In the genomic region with DNA sequence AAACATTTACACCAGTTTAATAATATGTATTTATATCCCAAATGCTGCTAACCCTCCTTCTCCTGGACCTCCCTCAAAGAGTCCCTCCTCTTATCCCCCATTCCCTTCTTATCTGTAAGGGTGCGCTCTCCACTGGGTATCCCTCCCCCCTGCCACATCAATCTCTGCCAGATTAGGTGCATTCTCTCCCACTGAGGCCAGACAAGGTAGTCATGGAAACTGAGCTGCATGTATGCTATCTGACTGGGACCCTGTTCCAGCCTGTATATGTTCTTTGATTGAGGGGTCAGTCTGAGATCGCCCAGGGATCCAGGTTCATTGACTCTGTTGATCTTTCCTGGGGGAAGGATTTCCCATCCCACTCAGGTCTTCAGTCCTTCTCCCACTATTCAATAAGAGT, we compare ENCODE assay signal across 19 mouse cellular contexts.
DNase-seq lines count a peak whose midpoint lies in the region; ATAC-seq and TF ChIP-seq lines count a peak whose summit lies in the region.
"Had no signal": no experiment of that assay in that cellular context is flagged by ENCODE, and none has a peak within 500 bp of the region (broad histone marks: within the 10 kb centered on the region; RNA-seq: fewer than 3 reads in every experiment).

No protein-coding gene starts in this region.

- no peaks in the 10 kb centered on the region for H3K36me3 ChIP-seq in hindbrain, embryonic 12.5 days
- no peaks in the 10 kb centered on the region for H3K36me3 ChIP-seq in hindbrain, embryonic 16.5 days (ENCODE audit: control insufficient read depth, insufficient read depth, low read length)
- H3K36me3 ChIP-seq in midbrain, embryonic 13.5 days = no peaks in the 10 kb centered on the region
- no peaks in the 10 kb centered on the region for H3K36me3 ChIP-seq in midbrain, postnatal 0 days (ENCODE audit: insufficient read depth, low read length)
- no peaks in the 10 kb centered on the region for H3K36me3 ChIP-seq in hindbrain, embryonic 14.5 days (replicated peaks; ENCODE audit: control insufficient read depth, insufficient read depth)
- H3K36me3 ChIP-seq: embryonic facial prominence, embryonic 12.5 days; forebrain, embryonic 12.5 days; heart, embryonic 12.5 days; hindbrain, embryonic 15.5 days had no signal

- no peak overlapping the region for H3K4me2 ChIP-seq in hindbrain, embryonic 12.5 days (replicated peaks)
- no peak overlapping the region for H3K4me2 ChIP-seq in hindbrain, embryonic 16.5 days (ENCODE audit: low read length)
- H3K4me2 ChIP-seq in midbrain, embryonic 13.5 days (replicated peaks) = no peak overlapping the region
- no peak overlapping the region for H3K4me2 ChIP-seq in midbrain, postnatal 0 days (ENCODE audit: low read depth, low read length, poor library complexity, severe bottlenecking)
- H3K4me2 ChIP-seq in hindbrain, embryonic 14.5 days (replicated peaks) = no peak overlapping the region
- H3K4me2 ChIP-seq: embryonic facial prominence, embryonic 12.5 days; forebrain, embryonic 12.5 days; heart, embryonic 12.5 days; hindbrain, embryonic 15.5 days had no signal

- no peak overlapping the region for H3K4me3 ChIP-seq in hindbrain, embryonic 12.5 days
- H3K4me3 ChIP-seq in hindbrain, embryonic 16.5 days (ENCODE audit: low read length) = no peak overlapping the region
- no peak overlapping the region for H3K4me3 ChIP-seq in midbrain, embryonic 13.5 days (replicated peaks)
- no peak overlapping the region for H3K4me3 ChIP-seq in midbrain, postnatal 0 days (ENCODE audit: low read depth, low read length)
- H3K4me3 ChIP-seq in hindbrain, embryonic 14.5 days (replicated peaks; ENCODE audit: low read length) = no peak overlapping the region
- H3K4me3 ChIP-seq: embryonic facial prominence, embryonic 12.5 days; forebrain, embryonic 12.5 days; heart, embryonic 12.5 days; hindbrain, embryonic 15.5 days had no signal

- peak; percentile 1 for DNase-seq in embryo, embryonic 11 days
- DNase-seq in embryo, embryonic 10.5 days (ENCODE audit: low spot score) = no peak
- no peak for DNase-seq in midbrain, postnatal 0 days (ENCODE audit: low spot score)
- no peak for DNase-seq in hindbrain, embryonic 14.5 days (ENCODE audit: low spot score)
- DNase-seq: adrenal gland, postnatal 14 days; cerebellum, adult 11-12 months; cerebellum, adult 9-10 months; cerebellum, postnatal 25 days; forebrain, postnatal 0 days; gastrocnemius, postnatal 14 days had no signal

- no peak for TF ChIP-seq CTCF in midbrain, postnatal 0 days (IDR thresholded peaks at IDR 0.05)

- H3K27me3 ChIP-seq in hindbrain, embryonic 12.5 days = no peaks in the 10 kb centered on the region
- H3K27me3 ChIP-seq in hindbrain, embryonic 16.5 days (replicated peaks; ENCODE audit: control insufficient read depth, insufficient read depth, low read length) = no peaks in the 10 kb centered on the region
- no peaks in the 10 kb centered on the region for H3K27me3 ChIP-seq in midbrain, embryonic 13.5 days
- H3K27me3 ChIP-seq in midbrain, postnatal 0 days (ENCODE audit: insufficient read depth, low read length) = no peaks in the 10 kb centered on the region
- no peaks in the 10 kb centered on the region for H3K27me3 ChIP-seq in hindbrain, embryonic 14.5 days (ENCODE audit: control insufficient read depth, insufficient read depth, low read length)
- H3K27me3 ChIP-seq: embryonic facial prominence, embryonic 12.5 days; forebrain, embryonic 12.5 days; heart, embryonic 12.5 days; hindbrain, embryonic 15.5 days; Patski had no signal

- no peaks in the 10 kb centered on the region for H3K4me1 ChIP-seq in hindbrain, embryonic 12.5 days
- no peaks in the 10 kb centered on the region for H3K4me1 ChIP-seq in hindbrain, embryonic 16.5 days (ENCODE audit: control insufficient read depth, insufficient read depth, low read depth, low read length)
- no peaks in the 10 kb centered on the region for H3K4me1 ChIP-seq in midbrain, embryonic 13.5 days (replicated peaks)
- no peaks in the 10 kb centered on the region for H3K4me1 ChIP-seq in midbrain, postnatal 0 days (ENCODE audit: insufficient read depth, low read length)
- H3K4me1 ChIP-seq in hindbrain, embryonic 14.5 days (replicated peaks; ENCODE audit: control insufficient read depth, insufficient read depth, low read length) = no peaks in the 10 kb centered on the region
- H3K4me1 ChIP-seq: embryonic facial prominence, embryonic 12.5 days; forebrain, embryonic 12.5 days; heart, embryonic 12.5 days; hindbrain, embryonic 15.5 days had no signal

- no peak overlapping the region for H3K9ac ChIP-seq in hindbrain, embryonic 12.5 days
- no peak overlapping the region for H3K9ac ChIP-seq in hindbrain, embryonic 16.5 days (ENCODE audit: low read depth, low read length)
- H3K9ac ChIP-seq in midbrain, embryonic 13.5 days (replicated peaks) = no peak overlapping the region
- H3K9ac ChIP-seq in midbrain, postnatal 0 days (replicated peaks; ENCODE audit: low read length, poor library complexity, severe bottlenecking) = no peak overlapping the region
- H3K9ac ChIP-seq in hindbrain, embryonic 14.5 days = no peak overlapping the region
- H3K9ac ChIP-seq: embryonic facial prominence, embryonic 12.5 days; forebrain, embryonic 12.5 days; forebrain, postnatal 0 days; heart, embryonic 12.5 days; hindbrain, embryonic 15.5 days had no signal

- H3K27ac ChIP-seq in hindbrain, embryonic 12.5 days = no peak overlapping the region
- H3K27ac ChIP-seq in hindbrain, embryonic 16.5 days (ENCODE audit: low read depth, low read length) = no peak overlapping the region
- H3K27ac ChIP-seq in midbrain, embryonic 13.5 days = no peak overlapping the region
- H3K27ac ChIP-seq in midbrain, postnatal 0 days (ENCODE audit: low read depth, low read length) = no peak overlapping the region
- H3K27ac ChIP-seq in hindbrain, embryonic 14.5 days = no peak overlapping the region
- H3K27ac ChIP-seq: embryonic facial prominence, embryonic 12.5 days; forebrain, embryonic 12.5 days; hindbrain, embryonic 15.5 days had no signal

- WGBS in hindbrain, embryonic 12.5 days = 50% methylated on average over 2 of the region's 2 CpGs
- WGBS in hindbrain, embryonic 16.5 days = 40% methylated on average over 2 of the region's 2 CpGs
- WGBS in midbrain, embryonic 13.5 days = 54% methylated on average over 2 of the region's 2 CpGs
- WGBS in midbrain, postnatal 0 days = 44% methylated on average over 2 of the region's 2 CpGs
- 36% methylated on average over 2 of the region's 2 CpGs for WGBS in hindbrain, embryonic 14.5 days

- H3K9me3 ChIP-seq in hindbrain, embryonic 12.5 days (replicated peaks) = no peaks in the 10 kb centered on the region
- no peaks in the 10 kb centered on the region for H3K9me3 ChIP-seq in hindbrain, embryonic 16.5 days (ENCODE audit: control insufficient read depth, low read length)
- no peaks in the 10 kb centered on the region for H3K9me3 ChIP-seq in midbrain, embryonic 13.5 days
- H3K9me3 ChIP-seq in midbrain, postnatal 0 days (ENCODE audit: low read length) = no peaks in the 10 kb centered on the region
- H3K9me3 ChIP-seq in hindbrain, embryonic 14.5 days (ENCODE audit: control insufficient read depth, low read length) = no peaks in the 10 kb centered on the region
- H3K9me3 ChIP-seq: embryonic facial prominence, embryonic 12.5 days; forebrain, embryonic 12.5 days; heart, embryonic 12.5 days; hindbrain, embryonic 15.5 days had no signal

- ATAC-seq in hindbrain, embryonic 12.5 days (ENCODE audit: low FRiP score) = peak; percentile 75
- ATAC-seq in hindbrain, embryonic 16.5 days = no peak
- ATAC-seq in midbrain, embryonic 13.5 days = 0 out of 2 replicates have a peak, but pooled peaks have one; percentile 40
- no peak for ATAC-seq in midbrain, postnatal 0 days (ENCODE audit: low FRiP score)
- 0 out of 2 replicates have a peak, but pooled peaks have one; percentile 27 for ATAC-seq in hindbrain, embryonic 14.5 days (ENCODE audit: low FRiP score)
- ATAC-seq: activated CD4-positive, CD25-positive, alpha-beta regulatory T cell, adult 4 months; forebrain, postnatal 0 days; Patski had no signal

Comparison
In these comparisons a context has a peak if more than half of its experiments do, and no peak if none do; other contexts are left out.
1. ATAC-seq: peak in hindbrain, embryonic 12.5 days (single experiment), midbrain, embryonic 13.5 days (single experiment) and hindbrain, embryonic 14.5 days (single experiment); none in hindbrain, embryonic 16.5 days (single experiment) and midbrain, postnatal 0 days (single experiment).